In the genomic region with DNA sequence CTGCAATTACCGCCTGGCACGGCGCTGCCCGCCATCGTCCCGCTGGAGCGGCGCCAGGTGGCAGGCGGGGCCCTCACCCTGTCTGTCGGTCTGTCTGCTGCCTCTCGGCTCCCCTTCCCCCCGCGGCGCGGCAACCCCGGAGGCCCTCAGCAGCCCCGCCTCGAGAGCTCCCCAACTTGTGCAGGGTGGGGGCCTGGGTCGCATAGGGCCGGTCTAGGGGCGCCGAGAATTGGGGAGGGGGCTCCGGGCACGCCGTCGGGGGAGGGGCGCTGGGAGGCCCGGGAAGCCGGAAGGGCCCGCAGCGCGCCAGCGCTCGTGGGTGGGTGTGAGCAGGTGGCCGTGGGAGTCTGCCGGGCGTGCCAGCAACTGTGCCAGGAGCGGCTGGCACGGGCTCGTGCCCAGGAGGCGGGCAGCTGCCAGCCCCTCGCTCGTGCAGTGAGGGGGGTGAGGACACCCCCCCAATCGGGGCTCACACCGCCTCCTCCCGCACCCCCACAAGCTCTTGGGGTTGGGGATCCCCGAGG, we compare ENCODE assay signal across 8 mouse cellular contexts. TPM values are rescaled to one million over a fixed set of nuclear protein-coding genes. Genes with fewer than 3 reads are reported as not detected.
DNase-seq lines count a peak whose midpoint lies in the region; ATAC-seq and TF ChIP-seq lines count a peak whose summit lies in the region.

No protein-coding gene starts in this region.

- H3K4me3 ChIP-seq in embryonic facial prominence, embryonic 15.5 days (replicated peaks), result peak overlapping the region; percentile 51
- H3K4me3 ChIP-seq in hindbrain, embryonic 11.5 days (ENCODE audit: low read depth, low read length), result peak overlapping the region; percentile 37
- H3K4me3 ChIP-seq in left cerebral cortex, adult 2 months, result peak overlapping the region; percentile 45
- peak overlapping the region; percentile 60 for H3K4me3 ChIP-seq in midbrain, embryonic 10.5 days
- peak overlapping the region; percentile 48 for H3K4me3 ChIP-seq in stomach, postnatal 0 days (ENCODE audit: low read depth, low read length)

- peak; percentile 55 for ATAC-seq in embryonic facial prominence, embryonic 15.5 days (ENCODE audit: insufficient number of reproducible peaks, low FRiP score, low TSS enrichment, low read depth)
- ATAC-seq in hindbrain, embryonic 11.5 days (ENCODE audit: low FRiP score), result peak; percentile 2; the same call in 1 of the 2 replicates
- peak; percentile 24 for ATAC-seq in stomach, postnatal 0 days (ENCODE audit: low FRiP score, low TSS enrichment)
- ATAC-seq in activated CD4-positive, CD25-positive, alpha-beta regulatory T cell, adult 4 months, result no peak

- H3K4me1 ChIP-seq in embryonic facial prominence, embryonic 15.5 days, result peaks cover 56% of the 10 kb centered on the region
- H3K4me1 ChIP-seq in hindbrain, embryonic 11.5 days (replicated peaks; ENCODE audit: control insufficient read depth, insufficient read depth, low read length), result peaks cover 12% of the 10 kb centered on the region
- peaks cover 61% of the 10 kb centered on the region for H3K4me1 ChIP-seq in midbrain, embryonic 10.5 days
- peaks cover 6% of the 10 kb centered on the region for H3K4me1 ChIP-seq in stomach, postnatal 0 days (replicated peaks; ENCODE audit: control insufficient read depth, insufficient read depth)

- TF ChIP-seq CTCF in left cerebral cortex, adult 2 months (IDR thresholded peaks at IDR 0.05), result no peak
- TF ChIP-seq CTCF in stomach, postnatal 0 days (IDR thresholded peaks at IDR 0.05; ENCODE audit: low read depth), result no peak

- peak overlapping the region; percentile 94 for H3K4me2 ChIP-seq in embryonic facial prominence, embryonic 15.5 days (replicated peaks)
- peak overlapping the region; percentile 77 for H3K4me2 ChIP-seq in hindbrain, embryonic 11.5 days (replicated peaks; ENCODE audit: low read depth, low read length)
- peak overlapping the region; percentile 95 for H3K4me2 ChIP-seq in stomach, postnatal 0 days (replicated peaks; ENCODE audit: low read depth)

- DNase-seq in CD4-positive, CD25-positive, alpha-beta regulatory T cell, adult 2 months (ENCODE audit: low read depth, low spot score), result peak; percentile 53
- DNase-seq in Muller cell, postnatal 12 days (ENCODE audit: inconsistent ontology term), result peak; percentile 56
- DNase-seq in hindbrain, embryonic 11.5 days (ENCODE audit: low spot score), result no peak
- peak; percentile 70 to 81 for DNase-seq in left cerebral cortex, adult 2 months (ENCODE audit: extremely low spot score in 1 of 2, low spot score in 2 of 2)
- no peak for DNase-seq in midbrain, embryonic 10.5 days (ENCODE audit: low spot score)
- DNase-seq in stomach, postnatal 0 days (ENCODE audit: low spot score), result peak; percentile 68

- under 1% methylated on average over 45 of the region's 47 CpGs for WGBS in embryonic facial prominence, embryonic 15.5 days
- 2% methylated on average over 20 of the region's 47 CpGs for WGBS in hindbrain, embryonic 11.5 days
- WGBS in midbrain, embryonic 10.5 days, result under 1% methylated on average over 47 of the region's 47 CpGs
- under 1% methylated on average over 46 of the region's 47 CpGs for WGBS in stomach, postnatal 0 days

- no peaks in the 10 kb centered on the region for H3K36me3 ChIP-seq in embryonic facial prominence, embryonic 15.5 days
- H3K36me3 ChIP-seq in hindbrain, embryonic 11.5 days (ENCODE audit: control insufficient read depth, insufficient read depth, low read length), result no peaks in the 10 kb centered on the region
- H3K36me3 ChIP-seq in midbrain, embryonic 10.5 days, result no peaks in the 10 kb centered on the region
- no peaks in the 10 kb centered on the region for H3K36me3 ChIP-seq in stomach, postnatal 0 days (ENCODE audit: control insufficient read depth, insufficient read depth, low read length)

- TF ChIP-seq EP300 in stomach, postnatal 0 days (optimal IDR thresholded peaks at IDR 0.05), result no peak

- intact Hi-C loops in left cerebral cortex, adult 2 months (cut with DNase I), result no loop called here

- peak overlapping the region; percentile 18 for H3K9ac ChIP-seq in embryonic facial prominence, embryonic 15.5 days
- H3K9ac ChIP-seq in hindbrain, embryonic 11.5 days (ENCODE audit: low read depth, low read length), result peak overlapping the region; percentile 52
- peak overlapping the region; percentile 61 for H3K9ac ChIP-seq in stomach, postnatal 0 days (ENCODE audit: low read length)

- peaks cover 45% of the 10 kb centered on the region for H3K27me3 ChIP-seq in embryonic facial prominence, embryonic 15.5 days
- peaks cover 46% of the 10 kb centered on the region for H3K27me3 ChIP-seq in hindbrain, embryonic 11.5 days (ENCODE audit: control insufficient read depth, insufficient read depth, low read length)
- peaks cover 100% of the 10 kb centered on the region for H3K27me3 ChIP-seq in midbrain, embryonic 10.5 days (ENCODE audit: low read depth, poor library complexity, severe bottlenecking)
- peaks cover 2% of the 10 kb centered on the region; the same call in 1 of the 2 replicates for H3K27me3 ChIP-seq in stomach, postnatal 0 days (ENCODE audit: control insufficient read depth, insufficient read depth, low read length)

- H3K27ac ChIP-seq in embryonic facial prominence, embryonic 15.5 days (replicated peaks), result peak overlapping the region; percentile 55
- H3K27ac ChIP-seq in hindbrain, embryonic 11.5 days (ENCODE audit: low read depth, low read length), result peak overlapping the region; percentile 6; the same call in 1 of the 2 replicates
- peak overlapping the region; percentile 65; the same call in 1 of the 2 replicates for H3K27ac ChIP-seq in left cerebral cortex, adult 2 months
- peak overlapping the region; percentile 81 for H3K27ac ChIP-seq in midbrain, embryonic 10.5 days (replicated peaks)
- peak overlapping the region; percentile 45; the same call in 1 of the 2 replicates for H3K27ac ChIP-seq in stomach, postnatal 0 days (replicated peaks)

- no peaks in the 10 kb centered on the region for H3K9me3 ChIP-seq in embryonic facial prominence, embryonic 15.5 days (replicated peaks)
- H3K9me3 ChIP-seq in hindbrain, embryonic 11.5 days (ENCODE audit: control insufficient read depth, low read length), result no peaks in the 10 kb centered on the region
- no peaks in the 10 kb centered on the region for H3K9me3 ChIP-seq in midbrain, embryonic 10.5 days (replicated peaks)
- H3K9me3 ChIP-seq in stomach, postnatal 0 days (ENCODE audit: control insufficient read depth, low read length), result no peaks in the 10 kb centered on the region

RNA-seq across cellular contexts. Expression of gene Foxo6, which starts 4.5 kb away (rescaled TPM):
- 0.95 and 1.0 TPM in 2 replicates for polyA plus RNA-seq in embryonic facial prominence, embryonic 15.5 days (2015; fragmentation: Nextera tagmentation; extraction: Ambion mirVana)
- 0.20 and 0.39 TPM in 2 replicates for polyA plus RNA-seq in hindbrain, embryonic 11.5 days (2014; fragmentation: Nextera tagmentation; extraction: Ambion mirVana)
- 10 to 100 TPM; 11.3 to 17.1 TPM for total RNA-seq in left cerebral cortex, adult 2 months (2021)
- 0.07 TPM in 2 replicates for polyA plus RNA-seq in midbrain, embryonic 10.5 days (2016; fragmentation: Nextera tagmentation; extraction: Ambion mirVana)
- 0.28 and 0.53 TPM in 2 replicates for polyA plus RNA-seq in stomach, postnatal 0 days (2015; fragmentation: Nextera tagmentation; extraction: Ambion mirVana)
- polyA plus RNA-seq in activated CD4-positive, CD25-positive, alpha-beta regulatory T cell, adult 4 months (2017; shearing (Covaris generic)), result not detected

Comparison
In these comparisons a context has a peak if more than half of its experiments do, and no peak if none do; other contexts are left out.
1. DNase-seq: peak in CD4-positive, CD25-positive, alpha-beta regulatory T cell, adult 2 months (single experiment), Muller cell, postnatal 12 days (single experiment), left cerebral cortex, adult 2 months (2 of 2) and stomach, postnatal 0 days (single experiment); none in hindbrain, embryonic 11.5 days (single experiment) and midbrain, embryonic 10.5 days (single experiment).
2. H3K27ac ChIP-seq: peak in every context shown above with its lines; median percentile 81 in midbrain, embryonic 10.5 days; 65 in left cerebral cortex, adult 2 months; 55 in embryonic facial prominence, embryonic 15.5 days; 45 in stomach, postnatal 0 days; 6 in hindbrain, embryonic 11.5 days.
3. Peak in every context shown above with its lines, with median percentiles within 50 percentile points of each other: H3K4me2 ChIP-seq, H3K4me3 ChIP-seq and H3K9ac ChIP-seq.